ENCODE assay signal across 8 mouse cellular contexts in the genomic region with DNA sequence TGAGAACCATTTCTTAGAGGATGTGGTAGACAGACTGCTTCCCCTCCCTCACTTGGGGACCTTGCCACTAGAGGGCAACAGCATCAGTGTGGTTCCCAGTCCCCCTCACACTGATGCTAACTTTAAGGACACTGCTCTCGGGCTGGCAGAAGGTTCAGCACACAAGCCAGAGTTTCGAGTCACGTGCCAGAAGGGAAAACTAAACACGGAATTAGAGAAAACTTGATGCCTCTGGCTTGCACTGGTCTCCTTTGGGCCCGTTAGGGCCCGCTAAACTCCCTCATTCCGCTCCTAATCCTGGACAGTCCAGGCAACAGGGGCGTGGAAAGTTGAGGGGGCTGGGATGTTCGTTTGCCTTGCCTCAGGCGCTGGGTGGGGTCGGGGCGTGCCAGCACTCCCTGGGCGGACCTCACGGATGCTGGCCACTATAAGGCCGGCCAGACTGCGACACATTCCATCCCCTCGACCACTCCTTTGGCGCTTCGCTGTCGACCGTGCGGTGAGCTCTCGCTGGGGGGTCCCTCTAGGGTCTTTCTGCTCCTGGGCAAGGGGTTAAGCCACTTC. TPM values are rescaled to one million over a fixed set of nuclear protein-coding genes. Genes with fewer than 3 reads are reported as not detected.
A peak's percentile ranks its signal among the peaks of the same experiment; 100 is the strongest.
DNase-seq lines count a peak whose midpoint lies in the region; ATAC-seq lines count a peak whose summit lies in the region.

TSS of gene S100a6 (plus strand) at position 155 of the 564 bp plus-strand sequence.

- peak within 1 kb of the TSS; percentile 51 for H3K4me2 ChIP-seq in neural tube, embryonic 14.5 days (ENCODE audit: low read depth, low read length)

- H3K27me3 ChIP-seq in forebrain, embryonic 10.5 days (ENCODE audit: poor library complexity, severe bottlenecking) = peaks cover 17% of the 10 kb centered on the region
- H3K27me3 ChIP-seq in neural tube, embryonic 14.5 days (ENCODE audit: control insufficient read depth, insufficient read depth, low read length) = no peaks in the 10 kb centered on the region

- intact Hi-C loops in heart, postnatal 10 days (cut with DNase I) = no loop called here

- no peaks in the 10 kb centered on the region for H3K9me3 ChIP-seq in forebrain, embryonic 10.5 days
- H3K9me3 ChIP-seq in neural tube, embryonic 14.5 days (ENCODE audit: control insufficient read depth, low read length) = no peaks in the 10 kb centered on the region

- DNase-seq in CD4-positive, CD25-positive, alpha-beta regulatory T cell, adult 2 months (ENCODE audit: low read depth, low spot score) = peak; percentile 90
- DNase-seq in adrenal gland, adult 18-20 months (ENCODE audit: low spot score in 2 of 2) = peak in 1 of 2 experiments; percentile 52
- peak; percentile 68 for DNase-seq in forebrain, embryonic 10.5 days (ENCODE audit: extremely low spot score, low spot score)
- peak; percentile 71 to 78 for DNase-seq in heart, postnatal 10 days
- peak; percentile 61 to 77 for DNase-seq in kidney, postnatal 36 days
- DNase-seq in lung, adult 18-20 months = peak; percentile 80 to 83
- DNase-seq in thymus, postnatal 36 days = peak; percentile 79 to 83

- H3K4me3 ChIP-seq in forebrain, embryonic 10.5 days = peak within 1 kb of the TSS; percentile 55
- H3K4me3 ChIP-seq in neural tube, embryonic 14.5 days (ENCODE audit: low read depth, low read length) = peak within 1 kb of the TSS; percentile 22; the same call in 1 of the 2 replicates

- H3K4me1 ChIP-seq in forebrain, embryonic 10.5 days = peaks cover 14% of the 10 kb centered on the region
- H3K4me1 ChIP-seq in neural tube, embryonic 14.5 days (ENCODE audit: control insufficient read depth, insufficient read depth, low read length) = no peaks in the 10 kb centered on the region; the same call in 1 of the 2 replicates

- no peaks in the 10 kb centered on the region for H3K36me3 ChIP-seq in forebrain, embryonic 10.5 days (replicated peaks)
- H3K36me3 ChIP-seq in neural tube, embryonic 14.5 days (ENCODE audit: control insufficient read depth, insufficient read depth, low read length) = no peaks in the 10 kb centered on the region

- H3K9ac ChIP-seq in neural tube, embryonic 14.5 days (replicated peaks; ENCODE audit: low read depth, low read length) = no peak within 1 kb of the TSS

- H3K27ac ChIP-seq in forebrain, embryonic 10.5 days = peak within 1 kb of the TSS; percentile 68
- H3K27ac ChIP-seq in neural tube, embryonic 14.5 days (ENCODE audit: low read depth, low read length) = no peak within 1 kb of the TSS

- WGBS in forebrain, embryonic 10.5 days = under 1% methylated on average over 23 of the region's 23 CpGs
- WGBS in neural tube, embryonic 14.5 days = 1% methylated on average over 23 of the region's 23 CpGs

- peak; percentile 76; the same call in 1 of the 2 replicates for ATAC-seq in neural tube, embryonic 14.5 days (ENCODE audit: low read depth)

RNA-seq across cellular contexts. Expression of gene S100a6, which starts in this region (rescaled TPM):
- total RNA-seq in adrenal gland, adult 18-20 months (2021) = 100 to 1,000 TPM in 1 of 2 experiments, 10 to 100 TPM in 1; 40.3 to 108 TPM
- polyA plus RNA-seq in forebrain, embryonic 10.5 days (2016; fragmentation: Nextera tagmentation; extraction: Ambion mirVana) = 22.4 and 23.2 TPM in 2 replicates
- total RNA-seq in heart, postnatal 10 days (2021) = 10 to 100 TPM; 81.8 to 85.3 TPM
- 11.8 and 27.5 TPM in 2 replicates for polyA plus RNA-seq in neural tube, embryonic 14.5 days (2014; fragmentation: Nextera tagmentation; extraction: Ambion mirVana)
